Mouse (Mus musculus) A20 (cell line): ENCODE measurements around the gene Scd4.

ENCODE experiments used
- DNase-seq: peaks from one replicate; pipeline ENCODE4 v3.0.0-alpha.2; 2011; ENCODE audit warnings: low read depth, low spot score

The Scd4 gene

GRCm38 (mm10) chr19:44332833-44333623, at the start of gene Scd4:
Scd4 (plus strand) TSS chr19:44333092.
- DNase-seq, result peak; percentile 30

GRCm38 (mm10) chr19:44283157-44284024, 49.5 kb upstream of the Scd4 start:
- DNase-seq, result peak; percentile 68

GRCm38 (mm10) chr19:44284025-44284695, 48.7 kb upstream of the Scd4 start:
- DNase-seq, result peak; percentile 98

- no peak for DNase-seq
Observed at GRCm38 (mm10) chr19:44284723-44285122, 48.2 kb upstream of the Scd4 start.

GRCm38 (mm10) chr19:44285554-44285953, 47.3 kb upstream of the Scd4 start:
- no peak for DNase-seq

GRCm38 (mm10) chr19:44286109-44286508, 46.8 kb upstream of the Scd4 start:
- no peak for DNase-seq

- DNase-seq, result no peak
Observed at GRCm38 (mm10) chr19:44287415-44288110, 45.3 kb upstream of the Scd4 start.

GRCm38 (mm10) chr19:44292083-44292482, 40.8 kb upstream of the Scd4 start:
- DNase-seq, result no peak

- peak; percentile 69 for DNase-seq
Observed at GRCm38 (mm10) chr19:44292483-44292882, 40.4 kb upstream of the Scd4 start.

GRCm38 (mm10) chr19:44292941-44293768, 39.7 kb upstream of the Scd4 start, which contains the start of gene Scd2:
Scd2 (plus strand) TSS chr19:44293674.
- peak; percentile 76 for DNase-seq

- peak; percentile 97 for DNase-seq
Observed at GRCm38 (mm10) chr19:44293769-44294551, 38.9 kb upstream of the Scd4 start.

- peak; percentile 92 for DNase-seq
Observed at GRCm38 (mm10) chr19:44294588-44295041, 38.3 kb upstream of the Scd4 start.

- DNase-seq, result no peak
Observed at GRCm38 (mm10) chr19:44295251-44295650, 37.6 kb upstream of the Scd4 start.

- DNase-seq, result peak; percentile 86
Observed at GRCm38 (mm10) chr19:44295741-44296140, 37.2 kb upstream of the Scd4 start.

GRCm38 (mm10) chr19:44296186-44296585, 36.7 kb upstream of the Scd4 start:
- no peak for DNase-seq

- DNase-seq, result no peak
Observed at GRCm38 (mm10) chr19:44297068-44297760, 35.7 kb upstream of the Scd4 start.

- no peak for DNase-seq
Observed at GRCm38 (mm10) chr19:44297862-44298261, 35.0 kb upstream of the Scd4 start.

- no peak for DNase-seq
Observed at GRCm38 (mm10) chr19:44299078-44299477, 33.8 kb upstream of the Scd4 start.

- DNase-seq, result no peak
Observed at GRCm38 (mm10) chr19:44299902-44300301, 33.0 kb upstream of the Scd4 start.
